Mouse (Mus musculus) limb, embryonic 10.5 days (tissue): Measurements from ENCODE around the gene Arf5. TPM values are rescaled to one million over a fixed set of nuclear protein-coding genes. Genes with fewer than 3 reads are reported as not detected.

Source experiments
- DNase-seq: peaks from one replicate; pipeline ENCODE4 v3.0.0-alpha.2; 2017; ENCODE audit warnings: low spot score
- H3K27ac ChIP-seq: fragments of 300-500 bp; sonication (generic); 2 replicates; pipeline ENCODE4 v1.5.1; 2016; ENCODE audit warnings: mild to moderate bottlenecking
- H3K27me3 ChIP-seq: fragments of 300-500 bp; sonication (generic); 2 replicates; pipeline ENCODE4 v1.6.1; 2016; ENCODE audit warnings: low read depth, mild to moderate bottlenecking; ENCODE audit not compliant: poor library complexity, severe bottlenecking
- H3K36me3 ChIP-seq: fragments of 300-500 bp; sonication (generic); 2 replicates; pipeline ENCODE4 v1.6.1; 2016; ENCODE audit warnings: mild to moderate bottlenecking, moderate library complexity
- H3K4me1 ChIP-seq: fragments of 300-500 bp; sonication (generic); 2 replicates; pipeline ENCODE4 v1.6.1; 2016
- H3K4me3 ChIP-seq: fragments of 300-500 bp; sonication (generic); 2 replicates; pipeline ENCODE4 v1.5.1; 2016; ENCODE audit warnings: mild to moderate bottlenecking, moderate library complexity
- H3K9me3 ChIP-seq: fragments of 300-500 bp; sonication (generic); replicated peaks from 2 replicates; pipeline ENCODE4 v1.6.1; 2016; ENCODE audit warnings: mild to moderate bottlenecking
- WGBS: fragments of 180-500 bp; shearing (Covaris S2); methylation state at CpG from one replicate; pipeline ENCODE4 v1.1.7; 2016; 5-methylcytosine and 5-hydroxymethylcytosine counted together
- polyA plus RNA-seq: library from polyadenylated mRNA; unstranded; fragments of >200 nt; fragmentation: Nextera tagmentation; extraction: Ambion mirVana; gene quantifications from 2 replicates; pipeline ENCODE4 v1.2.1, GENCODE M21; 2016

Gene Arf5
- polyA plus RNA-seq, 1 experiment from 2014 or later = 298 TPM

DNA sequence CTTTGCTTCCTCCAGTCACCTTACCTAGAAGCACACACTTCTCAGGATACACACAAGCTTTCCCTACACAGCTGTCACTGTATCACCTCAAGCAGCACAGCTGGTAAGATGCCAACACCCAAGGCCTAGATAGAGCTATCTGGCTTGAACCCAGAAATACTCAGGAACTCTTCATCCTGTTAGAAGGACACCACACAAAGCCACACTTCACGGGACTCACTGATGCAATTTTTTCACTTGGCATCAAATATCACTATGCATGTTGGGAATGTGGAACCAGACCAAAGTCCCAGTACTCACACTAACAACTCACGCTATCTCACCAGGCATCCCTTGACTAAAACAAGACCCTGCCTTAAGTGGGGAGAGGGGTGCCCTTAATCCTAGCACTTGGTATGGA lies 3.7 kb upstream of the Arf5 start:
- Histone ChIP-seq H3K4me3 (no peak overlapping the region), H3K9me3 (no peaks in the 10 kb centered on the region), H3K27me3 (no peaks in the 10 kb centered on the region), H3K27ac (no peak overlapping the region), H3K36me3 (peaks cover 47% of the 10 kb centered on the region), H3K4me1 (peaks cover 35% of the 10 kb centered on the region)
- no peak for DNase-seq
- WGBS = 84% methylated on average over 2 of the region's 2 CpGs

DNA sequence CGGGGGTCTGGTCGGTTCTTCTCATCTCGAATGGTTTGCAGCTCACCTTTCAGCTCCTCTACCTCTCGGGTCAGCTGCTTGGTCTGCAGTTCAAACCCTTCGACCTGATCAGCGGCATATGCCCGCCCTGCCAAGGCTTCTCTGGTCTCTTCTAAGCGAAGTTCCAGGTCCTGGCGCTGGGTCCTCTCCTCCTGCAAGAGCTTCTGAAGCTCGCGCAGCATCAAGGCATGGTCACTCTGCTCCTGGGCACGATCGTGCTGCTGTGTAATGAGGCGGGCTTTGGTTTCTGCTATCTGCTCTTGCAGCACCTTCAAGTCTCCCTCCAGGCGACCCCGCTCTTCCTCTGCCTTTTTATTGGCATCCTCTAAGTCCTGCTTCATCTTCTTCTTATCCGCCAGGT lies 3.0 kb upstream of the Arf5 start:
- Histone ChIP-seq H3K27ac (no peak overlapping the region), H3K4me1 (peaks cover 36% of the 10 kb centered on the region), H3K36me3 (peaks cover 47% of the 10 kb centered on the region), H3K27me3 (no peaks in the 10 kb centered on the region), H3K4me3 (peak overlapping the region; percentile 86), H3K9me3 (no peaks in the 10 kb centered on the region)
- WGBS = 80% methylated on average over 17 of the region's 17 CpGs
- DNase-seq = no peak

DNA sequence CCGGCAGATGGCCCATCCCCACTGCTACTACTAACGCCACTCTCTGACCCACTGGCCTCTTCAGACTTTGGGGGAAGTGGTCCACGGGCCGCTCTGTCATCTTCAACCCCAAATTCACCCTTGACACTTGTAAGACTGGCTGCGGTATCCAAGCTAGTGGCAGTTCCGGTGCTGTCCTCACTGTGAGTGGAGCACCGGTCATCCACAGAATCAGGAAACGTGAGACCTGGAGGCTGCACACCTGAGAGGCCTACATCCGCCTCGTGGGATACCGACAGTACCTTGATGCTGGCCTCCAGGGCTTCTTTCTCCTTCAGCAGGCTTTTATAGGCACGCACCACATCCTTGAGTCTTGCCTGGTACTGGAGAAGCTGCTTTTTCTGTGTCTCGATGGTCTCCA lies 2.5 kb upstream of the Arf5 start:
- peaks cover 47% of the 10 kb centered on the region for H3K36me3 ChIP-seq
- peak overlapping the region; percentile 86 for H3K4me3 ChIP-seq
- H3K27ac ChIP-seq = peak overlapping the region; percentile 73
- no peaks in the 10 kb centered on the region for H3K9me3 ChIP-seq
- no peaks in the 10 kb centered on the region for H3K27me3 ChIP-seq
- H3K4me1 ChIP-seq = peaks cover 36% of the 10 kb centered on the region
- no peak for DNase-seq
- WGBS = 25% methylated on average over 13 of the region's 13 CpGs

GRCm38 (mm10) chr6:28421469-28422000 lies 1.8 kb upstream of the Arf5 start:
- H3K36me3 ChIP-seq = peaks cover 47% of the 10 kb centered on the region
- H3K9me3 ChIP-seq = no peaks in the 10 kb centered on the region
- H3K27me3 ChIP-seq = no peaks in the 10 kb centered on the region
- peak overlapping the region; percentile 86 for H3K4me3 ChIP-seq
- H3K4me1 ChIP-seq = peaks cover 36% of the 10 kb centered on the region
- WGBS = under 1% methylated on average over 27 of the region's 27 CpGs
- H3K27ac ChIP-seq = peak overlapping the region; percentile 73
- peak; percentile 95 for DNase-seq

DNA sequence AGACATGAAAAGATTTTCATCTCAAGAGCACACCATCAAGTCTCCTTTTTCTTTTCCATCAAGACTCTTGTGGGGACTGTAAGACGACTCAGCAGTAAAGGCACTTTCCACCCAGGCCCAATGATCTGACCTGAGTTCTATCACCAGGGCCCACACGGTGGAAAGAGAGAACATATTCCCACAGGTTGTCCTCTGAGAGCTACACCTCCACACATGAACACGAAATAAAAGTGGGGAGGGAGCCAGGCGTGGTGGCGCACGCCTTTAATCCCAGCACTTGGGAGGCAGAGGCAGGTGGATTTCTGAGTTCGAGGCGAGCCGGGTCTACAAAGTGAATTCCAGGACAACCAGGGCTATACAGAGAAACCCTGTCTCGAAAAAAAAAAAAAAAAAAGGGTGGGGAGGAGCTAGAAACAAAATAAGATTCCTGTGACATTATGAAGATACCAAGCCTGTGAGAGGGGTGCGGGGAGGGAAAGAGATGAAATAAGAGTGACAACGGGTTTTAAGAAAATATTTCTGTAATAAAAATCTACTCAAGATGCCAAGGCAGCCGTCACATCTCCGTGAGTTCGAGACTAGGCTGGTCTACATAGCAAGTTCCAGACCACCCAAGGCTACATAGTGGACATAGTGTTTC lies 589 bp upstream of the Arf5 start:
- H3K4me3 ChIP-seq = peak overlapping the region; percentile 94
- WGBS = 74% methylated on average over 15 of the region's 15 CpGs

DNA sequence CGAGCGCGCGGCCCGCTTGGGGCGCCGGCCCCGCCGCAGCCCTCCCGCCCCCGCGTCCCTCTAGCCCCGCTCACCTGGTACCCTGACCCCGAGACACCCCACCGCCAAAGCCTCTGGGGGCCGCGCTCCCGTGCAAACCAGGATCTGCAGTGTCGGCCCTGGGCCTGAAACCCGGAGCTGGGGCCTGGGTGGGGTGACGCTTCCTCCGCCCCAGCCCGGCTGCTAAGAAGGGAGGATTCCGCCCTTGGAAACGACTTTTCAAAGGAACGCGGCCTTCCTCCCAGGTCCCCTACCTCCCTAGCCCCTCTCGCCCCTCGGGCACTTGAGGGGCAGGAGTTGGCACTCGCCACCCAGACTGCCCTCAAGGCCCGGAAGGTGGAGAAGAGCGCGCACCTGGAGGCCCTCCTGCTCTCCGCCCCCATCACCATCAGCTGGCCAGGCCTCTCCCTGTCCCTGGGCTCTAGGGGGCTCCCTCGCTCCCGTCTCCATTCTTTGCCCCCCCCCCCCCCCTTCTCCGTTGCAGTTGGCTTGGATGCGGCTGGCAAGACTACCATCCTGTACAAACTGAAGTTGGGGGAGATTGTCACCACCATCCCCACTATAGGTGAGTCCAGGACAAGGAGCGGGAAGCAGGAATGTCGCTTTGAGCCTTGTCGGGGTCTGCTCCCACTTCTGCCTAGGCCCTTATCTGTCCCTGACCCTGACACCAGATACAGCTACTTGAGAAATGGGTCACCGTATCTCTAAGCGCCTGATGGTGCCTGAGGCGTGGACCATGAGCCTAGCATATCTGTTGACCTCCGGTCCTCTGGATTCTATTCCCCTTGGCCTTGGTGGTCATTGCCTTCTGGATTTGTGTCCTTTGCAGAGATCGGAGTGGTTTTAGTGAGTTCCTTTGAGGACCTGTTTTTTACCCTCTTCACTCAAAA lies 671 bp downstream of the Arf5 start:
- peak; percentile 71 for DNase-seq
- H3K27ac ChIP-seq = peak overlapping the region; percentile 95
- WGBS = 12% methylated on average over 45 of the region's 46 CpGs
- peaks cover 29% of the 10 kb centered on the region for H3K36me3 ChIP-seq
- H3K9me3 ChIP-seq = no peaks in the 10 kb centered on the region
- peak overlapping the region; percentile 94 for H3K4me3 ChIP-seq
- no peaks in the 10 kb centered on the region for H3K27me3 ChIP-seq
- H3K4me1 ChIP-seq = peaks cover 36% of the 10 kb centered on the region

More for the DNA sequence above, 589 bp upstream of the Arf5 start:
- no peak for DNase-seq
- Histone ChIP-seq H3K4me1 (peaks cover 36% of the 10 kb centered on the region), H3K27me3 (no peaks in the 10 kb centered on the region), H3K9me3 (no peaks in the 10 kb centered on the region), H3K27ac (peak overlapping the region; percentile 95; the same call in 1 of the 2 replicates), H3K36me3 (peaks cover 42% of the 10 kb centered on the region)

GRCm38 (mm10) chr6:28425019-28425418 lies 1.7 kb downstream of the Arf5 start:
- Histone ChIP-seq H3K27me3 (no peaks in the 10 kb centered on the region), H3K4me3 (peak overlapping the region; percentile 94), H3K36me3 (peaks cover 27% of the 10 kb centered on the region), H3K27ac (no peak overlapping the region), H3K9me3 (no peaks in the 10 kb centered on the region), H3K4me1 (peaks cover 30% of the 10 kb centered on the region)
- no peak for DNase-seq
- 94% methylated on average over 6 of the region's 6 CpGs for WGBS

DNA sequence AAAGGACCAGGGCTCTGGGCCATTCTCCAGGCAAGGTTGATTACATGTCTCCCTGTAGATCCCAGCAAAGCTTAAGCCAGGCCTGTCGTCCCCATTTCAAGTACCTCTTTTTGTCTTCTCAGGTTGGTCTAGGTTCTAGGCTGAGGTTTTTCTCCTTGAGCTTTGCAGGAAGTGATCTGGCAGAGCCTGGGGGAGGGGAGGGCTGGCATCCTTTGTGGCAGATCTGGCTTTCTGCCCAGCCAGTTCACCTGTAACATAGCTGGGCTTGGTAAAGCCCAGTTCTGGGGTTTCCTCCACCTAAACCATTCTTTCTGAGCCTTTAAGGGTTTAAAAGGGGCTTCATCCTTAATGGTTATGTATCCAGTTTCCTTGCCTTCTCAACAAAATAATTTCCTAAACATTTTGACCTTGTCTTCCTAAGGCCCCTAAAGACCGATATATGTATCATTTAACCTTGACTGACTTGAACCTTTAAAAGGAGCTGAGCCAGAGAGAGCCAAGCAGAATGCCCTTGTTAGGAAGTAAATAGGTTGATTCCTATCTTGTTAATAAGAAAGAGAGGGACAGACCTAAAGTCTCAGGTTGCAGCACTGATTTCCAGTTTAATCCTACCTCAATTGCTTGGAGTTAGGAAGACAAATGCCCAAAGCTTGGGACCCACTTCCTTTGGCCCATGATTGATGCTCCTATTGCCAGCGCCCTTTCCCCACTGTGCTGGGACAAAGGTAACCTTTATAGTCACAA lies 3.9 kb downstream of the Arf5 start, which contains the start of gene Fscn3:
Gene Fscn3, plus strand, starts transcription at position 694 of the 744 bp plus-strand sequence.
- Histone ChIP-seq H3K27me3 (no peaks in the 10 kb centered on the region), H3K4me3 (no peak within 1 kb of the TSS), H3K27ac (no peak within 1 kb of the TSS), H3K4me1 (peaks cover 9% of the 10 kb centered on the region), H3K9me3 (no peaks in the 10 kb centered on the region), H3K36me3 (peaks cover 27% of the 10 kb centered on the region)
- 84% methylated on average over 3 of the region's 3 CpGs for WGBS
- no peak for DNase-seq

GRCm38 (mm10) chr6:28428290-28428689 lies 4.9 kb downstream of the Arf5 start, which contains the start of gene Gcc1:
Gene Gcc1 (minus strand): TSS chr6:28428390.
- Histone ChIP-seq H3K4me3 (no peak within 1 kb of the TSS), H3K27ac (no peak within 1 kb of the TSS), H3K36me3 (peaks cover 27% of the 10 kb centered on the region), H3K4me1 (peaks cover 9% of the 10 kb centered on the region), H3K27me3 (no peaks in the 10 kb centered on the region), H3K9me3 (no peaks in the 10 kb centered on the region)
- WGBS = 88% methylated on average over 3 of the region's 3 CpGs
- DNase-seq = no peak

- Histone ChIP-seq H3K27me3 (no peaks in the 10 kb centered on the region), H3K9me3 (no peaks in the 10 kb centered on the region), H3K27ac (no peak overlapping the region), H3K36me3 (peaks cover 24% of the 10 kb centered on the region), H3K4me1 (no peaks in the 10 kb centered on the region), H3K4me3 (no peak overlapping the region)
- 87% methylated on average over 11 of the region's 11 CpGs for WGBS
- no peak for DNase-seq
These were observed 6.5 kb downstream of the Arf5 start for GRCm38 (mm10) chr6:28429870-28430269.

- Histone ChIP-seq H3K27ac (no peak overlapping the region), H3K36me3 (peaks cover 13% of the 10 kb centered on the region), H3K27me3 (no peaks in the 10 kb centered on the region), H3K4me1 (no peaks in the 10 kb centered on the region), H3K9me3 (no peaks in the 10 kb centered on the region), H3K4me3 (no peak overlapping the region)
- WGBS = 80% methylated on average over 10 of the region's 10 CpGs
- no peak for DNase-seq
These were observed 7.6 kb downstream of the Arf5 start for GRCm38 (mm10) chr6:28430795-28431537.

DNA sequence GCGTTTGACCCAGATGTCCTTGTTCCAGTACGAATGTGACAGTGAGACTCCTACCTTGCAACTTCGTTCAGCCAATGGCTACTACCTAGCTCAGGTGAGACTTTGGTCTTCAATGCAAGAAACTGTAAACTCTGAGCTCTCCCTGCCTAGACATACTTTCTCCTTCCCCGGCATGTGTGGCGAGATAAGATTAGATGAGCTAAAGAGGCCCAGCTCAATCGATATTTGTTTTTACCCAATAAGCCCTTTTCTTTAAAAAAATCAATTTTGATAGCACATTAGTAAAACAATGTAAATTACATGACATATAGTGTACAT lies 8.1 kb downstream of the Arf5 start:
- no peak for DNase-seq
- H3K4me3 ChIP-seq = no peak overlapping the region
- H3K27me3 ChIP-seq = no peaks in the 10 kb centered on the region
- no peaks in the 10 kb centered on the region for H3K4me1 ChIP-seq
- H3K36me3 ChIP-seq = peaks cover 7% of the 10 kb centered on the region
- no peaks in the 10 kb centered on the region for H3K9me3 ChIP-seq
- WGBS = 77% methylated on average over 6 of the region's 6 CpGs
- no peak overlapping the region for H3K27ac ChIP-seq
